Mouse (Mus musculus): Measurements from ENCODE around the gene Pomt2.

DNA sequence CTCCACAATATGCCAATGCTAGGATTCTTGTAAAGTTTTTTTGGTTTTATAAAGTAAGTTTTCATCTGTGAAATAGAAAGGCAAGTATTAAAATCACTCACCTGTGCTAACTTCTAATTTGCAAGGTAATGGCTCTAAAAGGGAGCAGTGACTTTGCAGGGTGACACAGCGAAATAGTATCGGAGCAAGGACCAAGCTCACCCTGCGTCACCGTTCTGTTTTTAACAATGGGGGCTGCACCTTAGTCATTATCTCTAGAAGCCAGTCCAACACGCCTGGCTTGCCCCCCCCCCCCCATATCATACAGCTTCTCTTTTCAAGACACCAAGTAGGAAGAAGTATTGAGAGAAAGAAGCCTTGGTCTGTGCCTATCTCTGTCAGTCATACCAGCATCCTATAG lies 13.0 kb upstream of the Pomt2 start:
- no peak for TF ChIP-seq CTCF (IDR thresholded peaks at IDR 0.05)
- TF ChIP-seq EP300 (IDR thresholded peaks at IDR 0.05), result no peak

Data from lung, postnatal 0 days (tissue).